Mouse (Mus musculus) kidney, postnatal 10 days (tissue): ENCODE data around the gene Zdhhc16.

ENCODE experiments used
- DNase-seq: peaks from one replicate; pipeline ENCODE4 v3.0.0; 2021; ENCODE audit warnings: mixed read lengths

Gene Zdhhc16

GRCm38 (mm10) chr19:41989810-41990209, 56.5 kb downstream of the Zdhhc16 start:
- no peak for DNase-seq

- DNase-seq = no peak
Measured at GRCm38 (mm10) chr19:41991926-41992477, 58.7 kb downstream of the Zdhhc16 start.

GRCm38 (mm10) chr19:41992971-41993370, 59.7 kb downstream of the Zdhhc16 start:
- DNase-seq = no peak

- DNase-seq = peak; percentile 93
Measured at GRCm38 (mm10) chr19:41993484-41993883, 60.2 kb downstream of the Zdhhc16 start.
